Mouse (Mus musculus) heart, adult 2 months (tissue): ENCODE data around the gene Pdzd7.

Experiments used
- CTCF ChIP-seq: fragments of 200-600 bp; IDR thresholded peaks from 2 replicates; pipeline ENCODE4 v1.8.1; 2022; ENCODE audit warnings: antibody characterized with exemption, mild to moderate bottlenecking, moderate library complexity
- POLR2A ChIP-seq: fragments of 200-500 bp; IDR thresholded peaks from 2 replicates; pipeline ENCODE4 v1.6.1; 2011; ENCODE audit warnings: mild to moderate bottlenecking, low read depth, low read length, control low read depth; ENCODE audit not compliant: insufficient read depth

DNA sequence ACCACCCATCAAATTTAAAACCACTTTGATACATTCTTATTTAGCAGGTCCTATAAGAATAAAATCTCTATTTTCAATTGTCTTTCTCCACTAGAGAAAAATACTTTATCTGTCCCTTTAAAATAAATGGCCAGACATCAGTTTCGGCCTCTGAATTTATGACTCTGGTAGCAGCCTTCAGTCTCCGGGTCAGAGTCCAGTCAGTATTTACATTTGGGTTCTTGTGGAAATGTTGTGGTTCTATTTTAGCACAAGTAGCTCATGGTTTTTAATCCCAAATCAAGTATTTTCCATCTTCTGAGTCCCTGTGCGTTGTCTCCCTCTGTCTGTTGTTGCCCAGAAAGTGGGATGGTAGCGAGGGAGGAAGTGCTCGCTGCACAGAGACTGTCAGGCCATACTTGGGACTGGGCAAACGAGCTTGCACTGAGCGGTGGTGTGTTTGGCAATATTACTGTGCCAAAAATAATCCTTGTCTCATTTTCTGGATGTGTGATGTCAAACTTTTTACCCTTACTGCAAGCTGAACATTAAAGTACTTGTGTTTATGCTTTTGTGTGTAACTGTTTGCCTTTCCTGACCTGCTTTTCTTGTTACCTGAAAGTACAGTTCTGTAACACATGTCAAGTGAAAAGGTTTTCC, 62.9 kb downstream of the Pdzd7 start:
- TF ChIP-seq CTCF: no peak
- no peak for TF ChIP-seq POLR2A
